Mouse (Mus musculus) lung, embryonic 16.5 days (tissue): ENCODE data around the gene Cul4a. TPM values are rescaled to one million over a fixed set of nuclear protein-coding genes. Genes with fewer than 3 reads are reported as not detected.
"Not testable (repeated sequence)": the region's sequence is repeated elsewhere in the genome, so short reads cannot be mapped to it uniquely, and the experiment has no call there.

Source experiments
- ATAC-seq: fragments of 200-750 bp; cut with Nextera tagmentation; 2 replicates; pipeline ENCODE4 v1.8.0; 2017; ENCODE audit warnings: low read depth, mild to moderate bottlenecking, moderate library complexity
- H3K27ac ChIP-seq: fragments of 300-500 bp; sonication (generic); 2 replicates; pipeline ENCODE4 v1.5.1; 2014; ENCODE audit warnings: mild to moderate bottlenecking, control low read depth, low read length
- H3K27me3 ChIP-seq: fragments of 300-500 bp; sonication (generic); 2 replicates; pipeline ENCODE4 v1.6.1; 2014; ENCODE audit warnings: low read depth, low read length, mixed read lengths; ENCODE audit not compliant: control insufficient read depth, insufficient read depth
- H3K36me3 ChIP-seq: fragments of 300-500 bp; sonication (generic); 2 replicates; pipeline ENCODE4 v1.6.1; 2014; ENCODE audit warnings: low read length; ENCODE audit not compliant: control insufficient read depth, insufficient read depth
- H3K4me1 ChIP-seq: fragments of 300-500 bp; sonication (generic); replicated peaks from 2 replicates; pipeline ENCODE4 v1.6.1; 2014; ENCODE audit warnings: low read length, mixed read lengths; ENCODE audit not compliant: control insufficient read depth, insufficient read depth
- H3K4me2 ChIP-seq: fragments of 300-500 bp; sonication (generic); 2 replicates; pipeline ENCODE4 v1.6.1; 2014; ENCODE audit warnings: low read depth, low read length, control low read depth
- H3K4me3 ChIP-seq: fragments of 300-500 bp; sonication (generic); 2 replicates; pipeline ENCODE4 v1.5.1; 2014; ENCODE audit warnings: mild to moderate bottlenecking, low read length, control low read depth
- H3K9ac ChIP-seq: fragments of 300-500 bp; sonication (generic); 2 replicates; pipeline ENCODE4 v1.6.1; 2014; ENCODE audit warnings: low read length, control low read depth
- H3K9me3 ChIP-seq: fragments of 300-500 bp; sonication (generic); 2 replicates; pipeline ENCODE4 v1.6.1; 2016; ENCODE audit warnings: low read length; ENCODE audit not compliant: control insufficient read depth
- WGBS: fragments of 180-500 bp; shearing (Covaris S2); extraction: QIAGEN DNeasy Blood & Tissue Kit; methylation state at CpG from one replicate; pipeline ENCODE4 v1.1.7; 2014; 5-methylcytosine and 5-hydroxymethylcytosine counted together
- polyA plus RNA-seq: library from polyadenylated mRNA; unstranded; fragments of >200 nt; fragmentation: Nextera tagmentation; extraction: Ambion mirVana; gene quantifications from 2 replicates; pipeline ENCODE4 v1.2.1, GENCODE M21; 2015

The Cul4a gene
- 93.9 and 101 TPM in 2 replicates for polyA plus RNA-seq

DNA sequence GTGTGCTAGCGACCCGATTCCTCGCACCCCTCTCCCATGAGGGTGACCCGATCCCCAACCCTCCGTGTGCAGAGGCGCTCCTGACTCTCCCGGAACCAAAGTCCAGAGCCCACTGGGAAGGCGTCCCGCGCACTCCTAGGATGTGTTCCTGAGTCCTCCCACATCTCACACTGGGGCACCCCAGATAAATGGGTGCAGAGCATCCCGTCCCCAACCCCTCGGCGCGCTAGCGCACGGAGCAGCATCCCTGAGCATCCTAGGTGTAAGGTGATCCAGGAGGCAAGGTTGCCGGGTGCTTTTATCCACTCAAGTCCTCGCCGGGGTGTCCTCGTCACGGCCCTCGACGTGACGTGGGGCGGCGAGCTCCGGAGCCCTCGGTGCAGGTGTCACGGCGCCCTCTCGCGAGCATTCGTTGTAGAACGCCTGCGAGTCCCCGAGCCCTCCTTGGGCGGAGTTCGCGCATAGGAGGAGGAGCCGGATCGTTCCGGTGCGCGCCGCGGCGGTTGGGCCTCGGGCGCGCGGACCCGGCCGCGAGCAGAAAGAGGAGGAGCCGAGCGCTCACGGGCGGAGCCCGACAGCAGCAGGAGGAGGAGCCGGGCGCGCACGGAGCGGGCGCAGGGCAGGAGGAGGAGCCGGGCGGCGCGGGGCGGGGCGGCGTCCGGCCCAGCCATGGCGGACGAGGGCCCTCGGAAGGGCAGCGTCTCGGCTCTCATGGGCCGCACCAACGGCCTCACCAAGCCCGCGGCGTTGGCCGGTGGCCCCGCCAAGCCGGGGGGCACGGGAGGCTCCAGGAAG lies at the start of gene Cul4a, which contains the start of gene Pcid2:
Cul4a (plus strand) TSS at position 535 of the 795 bp plus-strand sequence.
Pcid2 (minus strand) TSS at position 373 of the 795 bp plus-strand sequence.
- Histone ChIP-seq H3K36me3 (0 out of 2 replicates have a peak, but pooled peaks cover 2% of the 10 kb centered on the region), H3K4me2 (peak within 1 kb of the TSS; percentile 94), H3K27me3 (no peaks in the 10 kb centered on the region), H3K4me1 (peaks cover 19% of the 10 kb centered on the region), H3K4me3 (peak within 1 kb of the TSS; percentile 99), H3K27ac (peak within 1 kb of the TSS; percentile 93), H3K9me3 (no peaks in the 10 kb centered on the region), H3K9ac (peak within 1 kb of the TSS; percentile 98)
- under 1% methylated on average over 73 of the region's 87 CpGs for WGBS
- peak; percentile 97 for ATAC-seq

GRCm38 (mm10) chr8:13057351-13057750 lies 48.1 kb upstream of the Cul4a start:
- no peak overlapping the region for H3K27ac ChIP-seq
- no peaks in the 10 kb centered on the region for H3K36me3 ChIP-seq
- 75% methylated on average over 4 of the region's 4 CpGs for WGBS
- no peak overlapping the region for H3K4me3 ChIP-seq
- H3K9me3 ChIP-seq = no peaks in the 10 kb centered on the region
- no peak overlapping the region for H3K4me2 ChIP-seq
- no peak for ATAC-seq
- H3K27me3 ChIP-seq = no peaks in the 10 kb centered on the region
- no peak overlapping the region for H3K9ac ChIP-seq
- H3K4me1 ChIP-seq = no peaks in the 10 kb centered on the region

DNA sequence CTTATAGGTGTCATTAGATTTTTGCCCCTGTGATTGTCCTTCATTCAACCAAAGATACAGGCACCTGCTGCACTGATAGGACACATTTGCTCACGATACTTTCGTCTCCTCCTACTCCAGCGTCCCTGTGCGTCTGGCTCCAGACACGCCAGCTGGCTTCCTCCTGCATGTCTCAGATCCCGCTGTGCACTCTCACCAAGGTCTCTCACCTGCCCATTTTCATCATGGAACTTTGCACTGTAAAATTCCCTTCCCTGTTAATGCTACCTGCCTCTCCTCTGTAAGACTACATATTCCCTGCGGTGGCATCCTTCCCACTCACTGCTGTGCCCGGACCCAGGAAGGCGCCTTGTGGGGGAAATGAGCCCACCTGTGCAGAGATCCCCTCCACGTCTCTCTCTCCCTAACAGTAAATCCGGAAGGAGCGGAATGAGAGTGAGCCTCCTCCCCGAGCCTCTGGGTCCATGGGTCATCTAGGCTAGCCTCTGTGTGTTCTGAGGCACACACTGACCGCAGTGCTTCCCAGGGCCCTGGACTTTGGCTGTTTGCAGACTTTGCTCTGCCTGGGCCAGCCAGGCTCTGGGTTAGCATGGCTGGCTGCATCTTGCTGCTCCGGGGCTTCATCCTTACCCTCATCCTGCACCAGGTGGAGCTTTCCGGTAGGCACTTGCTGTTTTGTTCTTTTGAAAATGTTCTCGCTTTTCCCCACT lies 44.8 kb upstream of the Cul4a start, which contains the start of gene Proz:
Proz (plus strand) TSS at position 474 of the 710 bp plus-strand sequence.
- H3K9ac ChIP-seq = no peak within 1 kb of the TSS
- H3K4me2 ChIP-seq = no peak within 1 kb of the TSS
- H3K27ac ChIP-seq = no peak within 1 kb of the TSS
- 73% methylated on average over 17 of the region's 17 CpGs for WGBS
- H3K27me3 ChIP-seq = no peaks in the 10 kb centered on the region
- H3K36me3 ChIP-seq = no peaks in the 10 kb centered on the region
- H3K4me3 ChIP-seq = no peak within 1 kb of the TSS
- ATAC-seq = no peak
- no peaks in the 10 kb centered on the region for H3K9me3 ChIP-seq
- 0 out of 2 replicates have a peak, but pooled peaks cover 2% of the 10 kb centered on the region for H3K4me1 ChIP-seq

DNA sequence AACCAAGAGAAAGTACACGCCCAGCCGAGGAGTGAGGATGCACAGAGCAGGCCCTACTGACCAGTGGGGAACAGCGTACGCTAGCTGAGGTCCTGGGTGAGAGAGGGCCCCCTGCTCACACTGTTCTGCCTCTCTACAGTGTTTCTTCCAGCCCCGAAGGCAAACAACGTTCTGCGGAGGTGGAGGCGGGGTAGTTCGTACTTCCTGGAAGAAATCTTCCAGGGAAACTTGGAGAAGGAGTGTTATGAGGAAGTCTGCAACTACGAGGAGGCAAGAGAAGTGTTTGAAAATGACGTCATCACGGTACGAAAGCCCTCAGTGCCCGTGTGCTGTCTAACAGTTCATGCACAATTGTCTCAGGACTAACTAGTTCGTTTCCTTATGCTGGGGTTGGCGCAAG lies 42.3 kb upstream of the Cul4a start:
- no peaks in the 10 kb centered on the region for H3K27me3 ChIP-seq
- no peaks in the 10 kb centered on the region for H3K36me3 ChIP-seq
- 43% methylated on average over 16 of the region's 16 CpGs for WGBS
- H3K27ac ChIP-seq = no peak overlapping the region
- peak overlapping the region; percentile 34; the same call in 1 of the 2 replicates for H3K4me2 ChIP-seq
- peak; percentile 34; the same call in 1 of the 2 replicates for ATAC-seq
- no peaks in the 10 kb centered on the region for H3K9me3 ChIP-seq
- no peak overlapping the region for H3K9ac ChIP-seq
- no peak overlapping the region for H3K4me3 ChIP-seq
- 0 out of 2 replicates have a peak, but pooled peaks cover 2% of the 10 kb centered on the region for H3K4me1 ChIP-seq

- Histone ChIP-seq H3K4me1 (no peaks in the 10 kb centered on the region), H3K9ac (no peak overlapping the region), H3K4me3 (no peak overlapping the region), H3K9me3 (no peaks in the 10 kb centered on the region), H3K27me3 (no peaks in the 10 kb centered on the region), H3K4me2 (no peak overlapping the region), H3K36me3 (peaks cover 23% of the 10 kb centered on the region), H3K27ac (no peak overlapping the region)
- WGBS = 67% methylated on average over 11 of the region's 11 CpGs
- ATAC-seq = no peak
These were observed 32.2 kb upstream of the Cul4a start for GRCm38 (mm10) chr8:13073255-13073654.

- ATAC-seq = no peak
- Histone ChIP-seq H3K9me3 (no peaks in the 10 kb centered on the region), H3K4me2 (no peak overlapping the region), H3K4me1 (no peaks in the 10 kb centered on the region), H3K4me3 (no peak overlapping the region), H3K27me3 (no peaks in the 10 kb centered on the region), H3K36me3 (peaks cover 34% of the 10 kb centered on the region), H3K9ac (no peak overlapping the region), H3K27ac (no peak overlapping the region)
- 84% methylated on average over 8 of the region's 8 CpGs for WGBS
These were observed 30.4 kb upstream of the Cul4a start for GRCm38 (mm10) chr8:13075044-13075443.

- WGBS = 90% methylated on average over 1 of the region's 1 CpGs
- ATAC-seq, H3K4me3 ChIP-seq, H3K27ac ChIP-seq, H3K4me1 ChIP-seq, H3K9ac ChIP-seq, H3K9me3 ChIP-seq, H3K27me3 ChIP-seq, H3K4me2 ChIP-seq: not testable (repeated sequence)
- peaks cover 34% of the 10 kb centered on the region for H3K36me3 ChIP-seq
These were observed 29.8 kb upstream of the Cul4a start for GRCm38 (mm10) chr8:13075579-13075978.

DNA sequence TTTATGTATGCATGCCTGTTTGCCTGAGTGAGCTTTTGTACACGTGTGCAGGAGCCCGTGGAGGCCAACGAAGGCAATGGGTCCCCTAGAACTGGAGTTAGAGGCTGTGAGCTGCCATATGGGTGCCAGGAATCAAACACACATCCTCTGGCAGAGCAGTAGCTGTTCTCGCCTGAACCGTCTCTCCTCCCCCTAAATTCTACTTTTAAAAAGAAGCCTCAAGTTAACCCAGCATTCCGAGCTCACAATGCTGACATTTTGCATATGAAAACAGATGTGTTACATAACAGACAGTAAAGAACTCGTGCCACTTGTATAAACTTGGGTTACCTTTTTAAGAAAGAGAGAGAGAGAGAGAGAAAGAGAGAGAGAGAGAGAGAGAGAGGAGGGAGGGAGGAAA lies 27.9 kb upstream of the Cul4a start:
- no peak overlapping the region for H3K4me3 ChIP-seq
- WGBS = 81% methylated on average over 7 of the region's 7 CpGs
- H3K4me2 ChIP-seq = no peak overlapping the region
- H3K36me3 ChIP-seq = peaks cover 43% of the 10 kb centered on the region
- no peak for ATAC-seq
- H3K27ac ChIP-seq = no peak overlapping the region
- no peaks in the 10 kb centered on the region for H3K4me1 ChIP-seq
- H3K9me3 ChIP-seq = no peaks in the 10 kb centered on the region
- no peak overlapping the region for H3K9ac ChIP-seq
- H3K27me3 ChIP-seq = no peaks in the 10 kb centered on the region

- under 1% methylated on average over 45 of the region's 45 CpGs for WGBS
These were observed 732 bp upstream of the Cul4a start for GRCm38 (mm10) chr8:13104691-13105086.

More at GRCm38 (mm10) chr8:13104691-13105086, 732 bp upstream of the Cul4a start:
- Histone ChIP-seq H3K4me1 (peaks cover 19% of the 10 kb centered on the region), H3K4me3 (peak overlapping the region; percentile 99), H3K9me3 (no peaks in the 10 kb centered on the region), H3K36me3 (peaks cover 5% of the 10 kb centered on the region; the same call in 1 of the 2 replicates), H3K27me3 (no peaks in the 10 kb centered on the region), H3K4me2 (peak overlapping the region; percentile 91), H3K27ac (peak overlapping the region; percentile 93), H3K9ac (peak overlapping the region; percentile 94)
- peak; percentile 82 for ATAC-seq
